Mouse (Mus musculus) intestine, embryonic 16.5 days (tissue): ENCODE results near the gene Sall2. TPM values are rescaled to one million over a fixed set of nuclear protein-coding genes. Genes with fewer than 3 reads are reported as not detected.
A peak's percentile ranks its signal among the peaks of the same experiment; 100 is the strongest.

Experiments
- ATAC-seq: fragments of 200-750 bp; cut with Nextera tagmentation; 2 replicates; pipeline ENCODE4 v1.8.0; 2017; ENCODE audit warnings: moderate TSS enrichment, moderate library complexity
- H3K27ac ChIP-seq: fragments of 300-500 bp; sonication (generic); 2 replicates; pipeline ENCODE4 v1.5.1; 2014; ENCODE audit warnings: mild to moderate bottlenecking, low read length
- H3K27me3 ChIP-seq: fragments of 300-500 bp; sonication (generic); replicated peaks from 2 replicates; pipeline ENCODE4 v1.6.1; 2014; ENCODE audit warnings: low read length, control low read depth, mixed read lengths; ENCODE audit not compliant: control insufficient read depth, insufficient read depth
- H3K36me3 ChIP-seq: fragments of 300-500 bp; sonication (generic); 2 replicates; pipeline ENCODE4 v1.6.1; 2014; ENCODE audit warnings: low read length, control low read depth; ENCODE audit not compliant: control insufficient read depth, insufficient read depth
- H3K4me1 ChIP-seq: fragments of 300-500 bp; sonication (generic); 2 replicates; pipeline ENCODE4 v1.6.1; 2014; ENCODE audit warnings: low read length, control low read depth, mixed read lengths; ENCODE audit not compliant: control insufficient read depth, insufficient read depth
- H3K4me2 ChIP-seq: fragments of 300-500 bp; sonication (generic); 2 replicates; pipeline ENCODE4 v1.6.1; 2014; ENCODE audit warnings: low read depth, low read length, control low read depth
- H3K4me3 ChIP-seq: fragments of 300-500 bp; sonication (generic); 2 replicates; pipeline ENCODE4 v1.5.1; 2014; ENCODE audit warnings: mild to moderate bottlenecking, low read length
- H3K9ac ChIP-seq: fragments of 300-500 bp; sonication (generic); 2 replicates; pipeline ENCODE4 v1.6.1; 2014; ENCODE audit warnings: low read depth, low read length
- H3K9me3 ChIP-seq: fragments of 300-500 bp; sonication (generic); 2 replicates; pipeline ENCODE4 v1.6.1; 2016; ENCODE audit warnings: low read length, control low read depth; ENCODE audit not compliant: control insufficient read depth
- WGBS: fragments of 180-500 bp; shearing (Covaris S2); extraction: QIAGEN DNeasy Blood & Tissue Kit; methylation state at CpG from one replicate; pipeline ENCODE4 v1.1.7; 2014; 5-methylcytosine and 5-hydroxymethylcytosine counted together
- polyA plus RNA-seq: library from polyadenylated mRNA; unstranded; fragments of >200 nt; fragmentation: Nextera tagmentation; extraction: Ambion mirVana; gene quantifications from 2 replicates; pipeline ENCODE4 v1.2.1, GENCODE M21; 2015

Gene Sall2
- polyA plus RNA-seq: 7.3 and 7.6 TPM in 2 replicates

DNA sequence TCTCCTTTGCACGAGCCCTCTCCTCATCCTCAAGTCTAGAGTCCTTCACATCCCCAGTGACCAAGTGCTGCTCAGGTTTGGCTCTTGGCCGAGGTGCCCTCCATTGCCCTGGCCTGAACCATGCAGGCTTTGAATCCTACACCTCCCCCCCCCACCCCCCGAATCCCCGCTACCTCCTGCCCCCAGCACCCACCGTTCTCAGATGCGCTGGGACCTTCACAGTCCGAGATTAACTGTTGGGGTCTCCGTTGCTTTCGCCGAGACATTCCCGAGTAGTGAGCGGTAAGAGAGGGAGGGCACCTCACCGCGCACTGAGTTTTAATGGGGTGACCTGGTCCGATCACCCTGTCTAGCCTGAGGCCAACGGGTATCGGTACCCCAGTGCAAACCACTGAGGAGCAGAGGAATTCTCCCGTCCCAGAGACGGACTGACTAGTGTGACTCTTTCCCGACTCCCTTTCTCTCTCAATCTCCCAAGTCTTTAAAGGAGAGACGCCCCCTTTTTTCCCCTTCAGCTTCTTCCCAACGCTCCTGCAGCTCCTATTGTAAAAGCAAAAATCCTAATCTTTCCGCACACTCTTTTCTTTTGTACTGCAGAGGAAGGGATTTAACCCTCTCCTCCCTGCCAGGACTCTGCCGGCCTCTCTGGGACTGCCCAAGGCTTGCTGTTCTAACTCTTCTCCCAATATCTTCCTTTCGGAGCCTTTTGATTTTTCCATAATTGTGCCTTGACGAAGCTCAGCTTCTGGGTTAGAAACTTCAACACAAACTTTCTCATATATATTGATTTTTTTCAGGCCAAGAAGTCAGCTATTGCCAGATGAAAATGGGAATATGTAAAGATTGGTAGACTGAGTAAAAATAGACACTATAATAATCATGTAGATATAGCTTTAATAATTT, at the start of gene Sall2:
Gene Sall2, minus strand, starts transcription at position 853 of the 903 bp plus-strand sequence.
- peaks cover 17% of the 10 kb centered on the region for H3K27me3 ChIP-seq
- peak; percentile 44; the same call in 1 of the 2 replicates for ATAC-seq
- H3K9ac ChIP-seq: peak within 1 kb of the TSS; percentile 44
- no peaks in the 10 kb centered on the region for H3K36me3 ChIP-seq
- H3K4me1 ChIP-seq: no peaks in the 10 kb centered on the region
- peak within 1 kb of the TSS; percentile 60 for H3K4me2 ChIP-seq
- H3K4me3 ChIP-seq: peak within 1 kb of the TSS; percentile 41
- no peak within 1 kb of the TSS for H3K27ac ChIP-seq
- WGBS: 2% methylated on average over 26 of the region's 26 CpGs
- H3K9me3 ChIP-seq: no peaks in the 10 kb centered on the region

GRCm38 (mm10) chr14:52368741-52369140, 40.2 kb upstream of the Sall2 start:
- Histone ChIP-seq H3K4me3 (no peak overlapping the region), H3K4me1 (no peaks in the 10 kb centered on the region), H3K9me3 (no peaks in the 10 kb centered on the region), H3K4me2 (no peak overlapping the region), H3K27me3 (no peaks in the 10 kb centered on the region), H3K9ac (no peak overlapping the region), H3K36me3 (no peaks in the 10 kb centered on the region), H3K27ac (no peak overlapping the region)
- WGBS: 91% methylated on average over 3 of the region's 3 CpGs
- ATAC-seq: no peak

DNA sequence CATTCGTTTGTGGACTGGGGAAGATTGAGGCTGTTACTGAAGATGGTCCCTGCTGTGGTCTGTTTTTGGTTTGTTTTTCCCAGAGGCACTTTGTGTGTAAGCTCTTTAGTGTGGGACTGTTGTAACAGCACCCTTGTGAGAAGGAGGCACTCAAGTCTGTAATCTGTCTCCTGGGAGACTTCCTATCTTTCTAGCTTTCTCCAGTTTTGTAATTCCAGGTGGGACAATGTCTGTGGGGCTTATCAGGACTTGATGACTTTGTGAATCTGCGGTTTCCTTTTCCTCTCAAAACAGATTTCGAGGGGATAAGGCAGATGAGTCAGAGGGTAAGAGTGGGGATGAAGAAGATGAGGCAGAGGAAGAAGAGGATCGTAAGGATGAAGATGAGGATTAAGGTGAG, 27.7 kb upstream of the Sall2 start, which contains the start of gene Olfr1513:
Gene Olfr1513, minus strand, starts transcription at position 101 of the 400 bp plus-strand sequence.
- 68% methylated on average over 4 of the region's 4 CpGs for WGBS
- Histone ChIP-seq H3K27me3 (no peaks in the 10 kb centered on the region), H3K27ac (no peak within 1 kb of the TSS), H3K9me3 (no peaks in the 10 kb centered on the region), H3K4me3 (no peak within 1 kb of the TSS), H3K4me1 (no peaks in the 10 kb centered on the region), H3K36me3 (no peaks in the 10 kb centered on the region), H3K4me2 (no peak within 1 kb of the TSS), H3K9ac (no peak within 1 kb of the TSS)
- ATAC-seq: no peak

DNA sequence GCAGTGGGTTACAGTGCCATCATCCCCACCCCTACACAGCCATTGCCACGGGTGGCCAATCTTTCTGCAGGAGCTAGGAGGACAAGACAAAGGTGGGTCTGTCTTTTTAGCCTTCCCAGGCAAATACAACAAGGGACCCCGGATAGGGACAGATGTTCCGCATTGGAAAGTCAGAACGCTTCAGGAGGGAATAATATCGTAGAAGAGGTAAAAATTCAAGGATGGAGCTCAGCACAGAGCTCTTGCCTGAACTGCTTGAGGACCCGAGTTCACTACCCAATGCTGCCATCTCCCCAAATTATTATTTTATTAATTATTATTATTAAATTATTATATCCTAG, 10.9 kb upstream of the Sall2 start:
- Histone ChIP-seq H3K9me3 (no peaks in the 10 kb centered on the region), H3K4me1 (no peaks in the 10 kb centered on the region), H3K4me2 (no peak overlapping the region), H3K27me3 (no peaks in the 10 kb centered on the region; the same call in 1 of the 2 replicates), H3K4me3 (no peak overlapping the region), H3K27ac (no peak overlapping the region), H3K9ac (no peak overlapping the region), H3K36me3 (no peaks in the 10 kb centered on the region)
- ATAC-seq: no peak
- WGBS: 65% methylated on average over 6 of the region's 6 CpGs

GRCm38 (mm10) chr14:52338751-52339511, 10.4 kb upstream of the Sall2 start:
- H3K9ac ChIP-seq: no peak overlapping the region
- no peaks in the 10 kb centered on the region for H3K36me3 ChIP-seq
- no peaks in the 10 kb centered on the region for H3K4me1 ChIP-seq
- no peaks in the 10 kb centered on the region; the same call in 1 of the 2 replicates for H3K27me3 ChIP-seq
- no peak overlapping the region for H3K4me3 ChIP-seq
- peak overlapping the region; percentile 38 for H3K4me2 ChIP-seq
- no peaks in the 10 kb centered on the region for H3K9me3 ChIP-seq
- no peak overlapping the region for H3K27ac ChIP-seq
- peak; percentile 52; the same call in 1 of the 2 replicates for ATAC-seq
- WGBS: 26% methylated on average over 21 of the region's 21 CpGs

DNA sequence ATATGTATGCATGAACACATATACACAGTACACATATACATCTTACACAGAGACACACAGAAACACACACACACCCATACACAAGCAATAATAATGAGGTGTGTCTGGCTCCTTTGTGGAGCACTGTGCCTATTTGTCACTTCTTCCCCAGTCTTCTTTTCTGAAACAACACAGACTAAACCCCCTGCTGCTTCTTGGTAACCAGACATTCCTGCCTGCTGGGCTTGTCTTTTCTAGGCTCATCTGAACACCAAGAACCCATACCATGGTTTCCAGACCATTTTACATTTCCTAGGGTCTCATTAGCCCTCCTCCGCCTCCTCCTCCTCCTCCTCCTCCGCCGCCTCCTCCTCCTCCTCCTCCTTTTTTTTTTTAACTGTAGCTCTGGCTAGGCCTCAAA, 3.6 kb upstream of the Sall2 start:
- no peak overlapping the region for H3K4me2 ChIP-seq
- no peak for ATAC-seq
- H3K4me3 ChIP-seq: no peak overlapping the region
- no peak overlapping the region for H3K9ac ChIP-seq
- peaks cover 11% of the 10 kb centered on the region for H3K27me3 ChIP-seq
- no peaks in the 10 kb centered on the region for H3K36me3 ChIP-seq
- H3K9me3 ChIP-seq: no peaks in the 10 kb centered on the region
- no peak overlapping the region for H3K27ac ChIP-seq
- H3K4me1 ChIP-seq: no peaks in the 10 kb centered on the region
- 76% methylated on average over 2 of the region's 3 CpGs for WGBS

GRCm38 (mm10) chr14:52331069-52331750, 2.6 kb upstream of the Sall2 start:
- Histone ChIP-seq H3K36me3 (no peaks in the 10 kb centered on the region), H3K27ac (no peak overlapping the region), H3K4me1 (no peaks in the 10 kb centered on the region), H3K9ac (no peak overlapping the region), H3K4me2 (no peak overlapping the region), H3K9me3 (no peaks in the 10 kb centered on the region), H3K27me3 (peaks cover 17% of the 10 kb centered on the region), H3K4me3 (no peak overlapping the region)
- 34% methylated on average over 4 of the region's 4 CpGs for WGBS
- ATAC-seq: no peak

- peaks cover 17% of the 10 kb centered on the region for H3K27me3 ChIP-seq
- no peaks in the 10 kb centered on the region for H3K36me3 ChIP-seq
- no peak overlapping the region for H3K27ac ChIP-seq
- H3K9me3 ChIP-seq: no peaks in the 10 kb centered on the region
- peak overlapping the region; percentile 60 for H3K4me2 ChIP-seq
- WGBS: 5% methylated on average over 14 of the region's 14 CpGs
- H3K4me1 ChIP-seq: no peaks in the 10 kb centered on the region
- H3K9ac ChIP-seq: peak overlapping the region; percentile 44; the same call in 1 of the 2 replicates
- ATAC-seq: no peak
- peak overlapping the region; percentile 41 for H3K4me3 ChIP-seq
Observed at GRCm38 (mm10) chr14:52327375-52327901, 1.1 kb downstream of the Sall2 start.

DNA sequence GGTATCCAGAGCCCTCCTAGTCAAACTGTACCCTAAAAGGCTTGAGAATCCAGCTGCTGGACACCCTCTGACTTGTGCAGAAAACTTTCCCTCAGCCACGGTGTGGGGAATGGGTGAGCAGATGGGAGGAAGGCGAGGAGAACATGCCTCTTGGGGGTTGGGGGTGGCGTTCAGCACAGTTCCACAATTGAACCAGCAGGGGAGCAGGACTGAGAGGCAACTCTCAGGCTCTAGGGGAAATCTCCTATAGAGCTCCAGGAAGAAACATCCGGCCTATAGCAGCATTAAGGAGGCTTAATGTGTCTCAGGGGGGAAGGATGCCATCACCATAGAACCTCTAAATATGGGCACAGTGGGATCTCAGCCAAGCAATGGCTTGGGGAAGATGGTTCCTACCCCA, 2.7 kb downstream of the Sall2 start:
- Histone ChIP-seq H3K27me3 (peaks cover 16% of the 10 kb centered on the region), H3K36me3 (no peaks in the 10 kb centered on the region), H3K4me2 (no peak overlapping the region), H3K27ac (no peak overlapping the region), H3K4me1 (no peaks in the 10 kb centered on the region), H3K4me3 (no peak overlapping the region), H3K9ac (no peak overlapping the region), H3K9me3 (no peaks in the 10 kb centered on the region)
- no peak for ATAC-seq
- 12% methylated on average over 4 of the region's 4 CpGs for WGBS
